Mouse (Mus musculus) lung, embryonic 14.5 days (tissue): ENCODE data around the gene Tmem104. TPM values are rescaled to one million over a fixed set of nuclear protein-coding genes. Genes with fewer than 3 reads are reported as not detected.

ENCODE experiments used
- ATAC-seq: fragments of 200-750 bp; cut with Nextera tagmentation; 2 replicates; pipeline ENCODE4 v1.8.0; 2017; ENCODE audit warnings: mild to moderate bottlenecking, moderate TSS enrichment, moderate library complexity; ENCODE audit not compliant: insufficient read depth
- DNase-seq: peaks from one replicate; pipeline ENCODE4 v3.0.0-alpha.2; 2015
- H3K27ac ChIP-seq: fragments of 300-500 bp; sonication (generic); 2 replicates; pipeline ENCODE4 v1.5.1; 2014; ENCODE audit warnings: low read depth, mild to moderate bottlenecking, moderate library complexity
- H3K27me3 ChIP-seq: fragments of 300-500 bp; sonication (generic); 2 replicates; pipeline ENCODE4 v1.6.1; 2014; ENCODE audit warnings: low read length, control low read depth; ENCODE audit not compliant: insufficient read depth
- H3K36me3 ChIP-seq: fragments of 300-500 bp; sonication (generic); 2 replicates; pipeline ENCODE4 v1.6.1; 2014; ENCODE audit warnings: control low read depth; ENCODE audit not compliant: insufficient read depth
- H3K4me1 ChIP-seq: fragments of 300-500 bp; sonication (generic); 2 replicates; pipeline ENCODE4 v1.6.1; 2014; ENCODE audit warnings: antibody characterized with exemption, control low read depth; ENCODE audit not compliant: insufficient read depth
- H3K4me2 ChIP-seq: fragments of 300-500 bp; sonication (generic); 2 replicates; pipeline ENCODE4 v1.6.1; 2014; ENCODE audit warnings: mild to moderate bottlenecking
- H3K4me3 ChIP-seq: fragments of 300-500 bp; sonication (generic); 2 replicates; pipeline ENCODE4 v1.5.1; 2014; ENCODE audit warnings: low read depth, low read length
- H3K9ac ChIP-seq: fragments of 300-500 bp; sonication (generic); 2 replicates; pipeline ENCODE4 v1.6.1; 2014
- H3K9me3 ChIP-seq: fragments of 300-500 bp; sonication (generic); 2 replicates; pipeline ENCODE4 v1.6.1; 2016; ENCODE audit warnings: low read depth, low read length, control low read depth
- CTCF ChIP-seq: IDR thresholded peaks from 2 replicates; pipeline ENCODE4 v1.5.1; 2016; ENCODE audit warnings: antibody characterized with exemption, low read depth
- WGBS: fragments of 180-500 bp; shearing (Covaris S2); extraction: QIAGEN DNeasy Blood & Tissue Kit; methylation state at CpG from one replicate; pipeline ENCODE4 v1.1.7; 2014; 5-methylcytosine and 5-hydroxymethylcytosine counted together
- polyA plus RNA-seq: library from polyadenylated mRNA; unstranded; fragments of >200 nt; fragmentation: Nextera tagmentation; extraction: Ambion mirVana; gene quantifications from 2 replicates; pipeline ENCODE4 v1.2.1, GENCODE M21; 2014

The Tmem104 gene
- polyA plus RNA-seq, 1 experiment from 2014 or later: 14.3 TPM

DNA sequence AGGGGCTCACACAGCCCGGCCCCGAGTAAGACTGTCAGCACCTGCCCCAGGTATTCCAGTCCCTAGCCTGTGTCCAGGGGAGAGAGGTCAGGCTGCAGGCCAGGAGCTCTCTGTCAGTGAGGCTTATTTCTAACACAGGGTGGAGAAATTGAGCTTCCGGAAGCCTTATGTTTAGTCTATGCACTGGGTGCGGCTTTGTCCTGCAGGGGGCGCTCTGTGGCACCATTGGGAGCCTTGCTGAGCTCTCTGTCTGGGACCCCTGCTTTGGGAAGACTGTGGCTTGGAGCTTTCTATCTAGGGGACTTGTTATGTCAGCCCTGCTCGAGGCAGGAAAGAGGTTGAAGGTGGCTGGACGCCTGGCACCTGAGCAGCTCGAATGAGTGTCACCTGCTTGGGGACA lies 37.6 kb downstream of the Tmem104 start:
- DNase-seq: peak; percentile 73
- WGBS: 34% methylated on average over 8 of the region's 8 CpGs
- peak; percentile 61 for TF ChIP-seq CTCF

DNA sequence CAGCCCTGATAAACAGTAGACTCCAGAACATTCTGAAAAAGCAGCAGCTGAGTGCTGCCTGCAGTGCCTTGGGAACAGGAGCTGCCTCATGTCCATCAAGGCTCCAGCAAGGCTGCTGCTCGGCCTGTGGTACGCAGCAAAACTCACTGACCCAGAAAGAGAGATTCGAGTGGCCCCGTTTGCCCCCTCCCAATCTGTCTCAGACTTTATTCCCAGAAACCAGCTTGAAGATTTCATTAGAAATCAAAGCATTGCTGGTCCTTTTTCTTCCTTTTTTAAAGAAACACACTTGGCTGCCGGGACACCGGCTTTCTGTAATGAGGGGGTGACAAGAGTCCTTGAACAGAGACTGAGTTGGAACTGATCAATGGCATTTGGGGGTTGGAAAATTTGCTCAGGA lies 38.0 kb downstream of the Tmem104 start:
- no peaks in the 10 kb centered on the region; the same call in 1 of the 2 replicates for H3K36me3 ChIP-seq
- peaks cover 34% of the 10 kb centered on the region for H3K4me1 ChIP-seq
- WGBS: 82% methylated on average over 6 of the region's 6 CpGs
- TF ChIP-seq CTCF: no peak
- no peak overlapping the region for H3K27ac ChIP-seq
- H3K4me3 ChIP-seq: no peak overlapping the region
- ATAC-seq (no peak), DNase-seq (no peak)
- H3K4me2 ChIP-seq: no peak overlapping the region
- H3K9me3 ChIP-seq: no peaks in the 10 kb centered on the region
- peaks cover 18% of the 10 kb centered on the region; the same call in 1 of the 2 replicates for H3K27me3 ChIP-seq
- H3K9ac ChIP-seq: no peak overlapping the region

More for the DNA sequence above, 37.6 kb downstream of the Tmem104 start:
- Histone ChIP-seq H3K9ac (no peak overlapping the region), H3K4me2 (no peak overlapping the region), H3K4me3 (no peak overlapping the region), H3K36me3 (no peaks in the 10 kb centered on the region; the same call in 1 of the 2 replicates), H3K27ac (no peak overlapping the region), H3K4me1 (peaks cover 36% of the 10 kb centered on the region), H3K27me3 (peaks cover 19% of the 10 kb centered on the region; the same call in 1 of the 2 replicates), H3K9me3 (no peaks in the 10 kb centered on the region)
- no peak for ATAC-seq

DNA sequence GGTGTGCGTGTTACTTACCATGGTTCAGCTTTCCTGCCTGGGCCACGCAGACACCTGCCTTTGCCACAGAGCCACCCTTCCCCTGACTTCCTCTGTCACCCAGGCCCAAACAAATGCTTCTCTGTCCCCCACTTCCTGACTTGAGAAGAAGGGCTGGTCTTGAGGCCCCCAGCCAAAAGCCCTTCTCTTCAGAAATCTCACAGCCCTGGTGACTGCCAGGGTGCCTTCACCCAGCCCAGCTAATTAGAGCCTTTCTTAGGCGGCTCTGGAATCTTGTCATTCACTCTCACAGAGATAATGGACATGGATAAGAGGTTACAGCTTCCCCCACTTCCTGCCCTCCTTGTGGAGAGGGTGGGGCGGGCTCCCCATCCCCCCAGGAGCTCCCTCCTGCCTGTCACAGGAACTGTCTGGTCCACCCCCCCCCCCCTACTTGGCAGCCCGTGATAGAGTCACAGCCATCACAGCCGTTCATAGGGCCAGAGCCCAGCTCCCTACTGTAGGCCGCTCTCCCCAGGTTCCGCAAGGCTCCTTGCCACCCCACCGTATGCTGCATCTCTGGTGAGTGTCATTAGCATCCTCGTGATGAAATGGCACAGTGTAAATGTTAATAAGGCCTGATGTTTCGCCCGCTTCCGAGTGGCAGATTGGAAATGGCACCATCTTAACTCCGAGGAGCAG lies 39.7 kb downstream of the Tmem104 start:
- H3K27me3 ChIP-seq: peaks cover 19% of the 10 kb centered on the region; the same call in 1 of the 2 replicates
- no peak for TF ChIP-seq CTCF
- no peak overlapping the region for H3K9ac ChIP-seq
- H3K4me2 ChIP-seq: no peak overlapping the region
- H3K27ac ChIP-seq: no peak overlapping the region
- H3K9me3 ChIP-seq: no peaks in the 10 kb centered on the region
- H3K4me3 ChIP-seq: no peak overlapping the region
- DNase-seq (no peak), ATAC-seq (no peak)
- WGBS: 56% methylated on average over 14 of the region's 14 CpGs
- H3K4me1 ChIP-seq: peaks cover 35% of the 10 kb centered on the region
- H3K36me3 ChIP-seq: no peaks in the 10 kb centered on the region; the same call in 1 of the 2 replicates

DNA sequence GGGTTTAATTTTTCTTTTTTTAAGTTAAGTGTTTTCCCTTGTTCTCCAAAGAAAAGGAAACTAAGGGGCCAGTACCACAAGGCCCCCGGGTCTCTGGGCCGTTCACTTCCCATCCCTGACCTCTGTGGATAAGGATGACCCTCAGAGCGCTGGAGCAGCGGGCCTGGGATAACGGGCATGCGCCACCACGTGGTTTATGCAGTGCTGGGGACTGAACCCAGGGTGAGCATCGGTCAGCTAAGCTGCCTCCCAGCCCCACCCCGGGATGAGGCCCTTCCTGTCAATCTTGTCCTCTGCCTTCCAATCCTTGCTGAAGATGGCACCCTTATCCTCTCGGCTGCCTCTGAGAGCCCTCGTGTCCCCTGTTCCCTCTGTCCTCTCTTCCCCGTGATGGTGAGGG lies 40.4 kb downstream of the Tmem104 start:
- Histone ChIP-seq H3K27ac (no peak overlapping the region), H3K36me3 (no peaks in the 10 kb centered on the region; the same call in 1 of the 2 replicates), H3K9me3 (no peaks in the 10 kb centered on the region), H3K4me3 (no peak overlapping the region), H3K4me2 (no peak overlapping the region), H3K27me3 (peaks cover 19% of the 10 kb centered on the region; the same call in 1 of the 2 replicates), H3K4me1 (peaks cover 28% of the 10 kb centered on the region), H3K9ac (no peak overlapping the region)
- ATAC-seq (no peak), DNase-seq (no peak)
- TF ChIP-seq CTCF: no peak
- WGBS: 40% methylated on average over 12 of the region's 12 CpGs

DNA sequence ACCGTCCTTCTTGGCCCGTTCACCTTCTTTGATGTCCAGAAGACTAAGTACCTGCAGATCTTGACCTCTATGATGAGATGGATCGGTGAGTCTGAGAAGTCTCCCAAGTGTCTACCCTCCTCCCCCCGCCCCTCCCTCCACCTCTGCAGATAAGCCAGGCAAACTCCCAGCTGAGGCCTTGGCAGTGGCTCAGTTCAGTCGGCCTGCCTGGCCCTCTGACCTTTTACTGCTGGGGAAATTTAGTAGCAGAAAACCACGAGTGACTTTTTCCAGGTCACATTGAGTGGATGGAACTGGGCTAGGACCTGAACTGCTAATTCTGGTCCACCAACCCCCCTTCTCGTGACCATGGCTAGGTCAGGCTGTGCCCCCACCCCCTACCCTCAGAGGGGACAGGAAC lies 41.1 kb downstream of the Tmem104 start:
- Histone ChIP-seq H3K27ac (no peak overlapping the region), H3K4me2 (no peak overlapping the region), H3K4me1 (peaks cover 20% of the 10 kb centered on the region), H3K9ac (no peak overlapping the region), H3K36me3 (no peaks in the 10 kb centered on the region; the same call in 1 of the 2 replicates), H3K4me3 (no peak overlapping the region), H3K27me3 (peaks cover 16% of the 10 kb centered on the region; the same call in 1 of the 2 replicates), H3K9me3 (no peaks in the 10 kb centered on the region)
- DNase-seq: no peak
- 49% methylated on average over 7 of the region's 7 CpGs for WGBS
- no peak for ATAC-seq
- TF ChIP-seq CTCF: no peak

DNA sequence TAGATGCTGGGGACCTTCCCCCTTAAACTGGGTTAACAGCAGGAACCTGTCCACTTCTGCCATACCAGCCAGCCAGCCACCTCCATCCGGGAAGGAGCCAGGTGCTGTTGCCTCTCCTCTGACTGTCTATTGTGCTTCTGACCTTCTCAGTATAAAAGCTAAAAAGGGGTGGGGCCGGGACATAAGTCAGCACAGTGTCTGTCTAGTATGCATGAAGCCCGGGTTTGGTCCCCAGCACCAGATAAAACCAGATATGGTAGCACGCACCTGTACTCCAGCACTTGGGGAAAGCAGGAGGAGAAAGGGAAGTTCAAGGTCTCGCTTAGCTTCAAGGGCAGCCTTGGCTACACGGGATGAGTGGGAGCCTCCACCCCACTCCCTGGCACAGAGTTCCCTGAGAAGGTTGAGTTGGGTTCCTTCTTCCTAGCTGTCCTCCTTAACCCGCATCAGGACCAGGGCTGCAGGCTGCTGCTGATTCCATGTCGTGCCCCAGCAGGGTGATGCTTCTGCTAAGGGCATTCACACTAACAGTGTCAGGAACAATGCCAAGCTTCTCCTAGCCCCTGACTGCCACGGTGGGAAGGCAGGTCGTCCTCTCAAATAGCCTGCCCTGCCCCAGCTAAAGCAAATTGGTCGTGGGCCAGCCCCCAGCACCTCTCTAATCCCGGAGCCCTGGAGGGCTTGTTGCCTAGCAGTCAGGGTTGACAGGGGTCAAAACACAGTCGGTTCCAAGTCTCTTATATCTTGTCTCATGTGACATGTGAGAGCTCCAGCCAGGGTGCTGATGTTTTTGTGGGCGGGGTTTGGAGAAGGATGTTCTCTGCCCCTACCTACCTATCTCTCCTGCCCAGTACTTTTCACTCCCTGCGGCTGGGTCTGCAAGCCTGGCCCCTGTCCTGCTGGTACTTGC lies 42.0 kb downstream of the Tmem104 start:
- 43% methylated on average over 15 of the region's 15 CpGs for WGBS
- Histone ChIP-seq H3K4me2 (no peak overlapping the region), H3K4me3 (no peak overlapping the region), H3K9me3 (no peaks in the 10 kb centered on the region), H3K9ac (no peak overlapping the region), H3K36me3 (no peaks in the 10 kb centered on the region; the same call in 1 of the 2 replicates), H3K27me3 (peaks cover 11% of the 10 kb centered on the region; the same call in 1 of the 2 replicates), H3K4me1 (peaks cover 12% of the 10 kb centered on the region; the same call in 1 of the 2 replicates), H3K27ac (no peak overlapping the region)
- no peak for DNase-seq
- no peak for ATAC-seq
- no peak for TF ChIP-seq CTCF
